Mouse (Mus musculus) layer of hippocampus, adult 9-11 months (tissue): ENCODE data around the gene Msrb3.

Experiments
- DNase-seq: peaks from one replicate; pipeline ENCODE4 v3.0.0; 2022

Msrb3 gene

GRCm38 (mm10) chr10:120898785-120899762 lies at the start of gene Msrb3:
Gene Msrb3, minus strand, starts transcription at chr10:120899101.
- DNase-seq, result peak; percentile 51

GRCm38 (mm10) chr10:120948461-120948860 lies 49.6 kb upstream of the Msrb3 start:
- DNase-seq, result no peak

GRCm38 (mm10) chr10:120947842-120948241 lies 48.9 kb upstream of the Msrb3 start:
- no peak for DNase-seq

- DNase-seq, result no peak
These were observed 47.9 kb upstream of the Msrb3 start for GRCm38 (mm10) chr10:120946847-120947246.

- DNase-seq, result no peak
These were observed 40.0 kb upstream of the Msrb3 start for GRCm38 (mm10) chr10:120938904-120939208.

- peak; percentile 41 for DNase-seq
These were observed 39.4 kb upstream of the Msrb3 start for GRCm38 (mm10) chr10:120938077-120938903.

GRCm38 (mm10) chr10:120929536-120929935 lies 30.6 kb upstream of the Msrb3 start:
- DNase-seq, result no peak

GRCm38 (mm10) chr10:120928183-120928582 lies 29.3 kb upstream of the Msrb3 start:
- no peak for DNase-seq

- DNase-seq, result no peak
These were observed 27.3 kb upstream of the Msrb3 start for GRCm38 (mm10) chr10:120926156-120926555.

GRCm38 (mm10) chr10:120921501-120921900 lies 22.6 kb upstream of the Msrb3 start:
- DNase-seq, result no peak

- no peak for DNase-seq
These were observed 21.7 kb upstream of the Msrb3 start for GRCm38 (mm10) chr10:120920604-120921003.

GRCm38 (mm10) chr10:120916250-120916649 lies 17.3 kb upstream of the Msrb3 start:
- DNase-seq, result no peak

GRCm38 (mm10) chr10:120914948-120915631 lies 16.2 kb upstream of the Msrb3 start:
- DNase-seq, result no peak

- DNase-seq, result no peak
These were observed 15.4 kb upstream of the Msrb3 start for GRCm38 (mm10) chr10:120914286-120914685.

- DNase-seq, result no peak
These were observed 14.9 kb upstream of the Msrb3 start for GRCm38 (mm10) chr10:120913796-120914195.

- no peak for DNase-seq
These were observed 13.1 kb upstream of the Msrb3 start for GRCm38 (mm10) chr10:120911971-120912370.

GRCm38 (mm10) chr10:120908776-120909574 lies 10.1 kb upstream of the Msrb3 start:
- DNase-seq, result no peak

- DNase-seq, result no peak
These were observed 5.8 kb upstream of the Msrb3 start for GRCm38 (mm10) chr10:120904676-120905075.

- DNase-seq, result no peak
These were observed 5.1 kb upstream of the Msrb3 start for GRCm38 (mm10) chr10:120903843-120904468.

GRCm38 (mm10) chr10:120901746-120902145 lies 2.8 kb upstream of the Msrb3 start:
- no peak for DNase-seq

- DNase-seq, result peak; percentile 54
These were observed 1.2 kb upstream of the Msrb3 start for GRCm38 (mm10) chr10:120900096-120900495.

GRCm38 (mm10) chr10:120898357-120898756 lies 544 bp downstream of the Msrb3 start:
- DNase-seq, result no peak
